Comparison of ENCODE assay signal across 11 mouse cellular contexts in the genomic region with DNA sequence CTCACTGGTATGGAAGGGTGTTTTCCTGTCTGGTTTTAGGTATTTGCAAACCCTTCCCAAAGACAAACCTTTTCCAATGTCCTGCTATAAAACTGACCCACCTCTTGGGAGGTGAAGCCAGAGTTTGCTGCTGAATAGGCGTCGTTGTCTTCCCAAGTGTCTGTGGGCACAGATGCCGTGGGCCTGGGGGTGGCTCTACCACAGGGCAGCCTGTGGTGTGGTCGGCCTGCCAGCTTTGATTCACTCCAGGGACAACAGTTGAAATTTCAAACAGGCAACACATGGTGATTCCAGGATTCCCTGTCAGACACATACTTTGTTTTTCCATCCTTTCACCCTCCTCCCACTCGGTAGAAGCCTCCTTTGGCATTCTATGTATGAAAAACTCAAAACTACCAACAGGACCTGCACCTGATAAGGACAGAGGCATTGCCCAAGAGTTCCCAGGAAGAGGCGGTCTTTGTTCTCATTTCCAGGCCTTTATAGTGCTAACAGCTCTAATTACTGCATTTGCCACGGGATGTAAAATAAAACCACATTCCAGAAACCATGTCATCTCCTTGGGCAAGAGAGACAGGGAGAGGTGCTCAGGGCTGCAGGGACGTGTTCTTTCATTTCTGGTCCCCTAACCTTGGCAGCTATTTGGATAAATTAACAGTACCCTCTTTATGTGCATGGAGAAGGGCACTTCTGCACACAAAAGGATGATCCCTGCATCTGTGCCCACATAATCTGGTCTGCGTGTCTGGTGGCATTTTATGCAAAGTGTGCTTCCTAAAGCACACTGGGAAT. TPM values are rescaled to one million over a fixed set of nuclear protein-coding genes. Genes with fewer than 3 reads are reported as not detected.
A peak's percentile ranks its signal among the peaks of the same experiment; 100 is the strongest.
DNase-seq lines count a peak whose midpoint lies in the region; ATAC-seq and TF ChIP-seq lines count a peak whose summit lies in the region.
"Had no signal": no experiment of that assay in that cellular context is flagged by ENCODE, and none has a peak within 500 bp of the region (broad histone marks: within the 10 kb centered on the region; RNA-seq: fewer than 3 reads in every experiment).

No protein-coding gene starts in this region.

- no peaks in the 10 kb centered on the region for H3K79me2 ChIP-seq in myocyte (ENCODE audit: control insufficient read depth, insufficient read depth)

- peak overlapping the region; percentile 67; the same call in 1 of the 2 replicates for H3K27ac ChIP-seq in forebrain, embryonic 12.5 days
- no peak overlapping the region for H3K27ac ChIP-seq in forebrain, embryonic 16.5 days (ENCODE audit: low read length)
- peak overlapping the region; percentile 44 for H3K27ac ChIP-seq in forebrain, embryonic 13.5 days

- H3K4me1 ChIP-seq in forebrain, embryonic 12.5 days, result peaks cover 19% of the 10 kb centered on the region
- H3K4me1 ChIP-seq in forebrain, embryonic 16.5 days (replicated peaks; ENCODE audit: control insufficient read depth, insufficient read depth, low read length), result peaks cover 5% of the 10 kb centered on the region; the same call in 1 of the 2 replicates
- peaks cover 18% of the 10 kb centered on the region for H3K4me1 ChIP-seq in forebrain, embryonic 13.5 days

- no peak overlapping the region for H3K4me3 ChIP-seq in forebrain, embryonic 12.5 days (replicated peaks)
- no peak overlapping the region for H3K4me3 ChIP-seq in forebrain, embryonic 16.5 days (replicated peaks; ENCODE audit: low read length)
- no peak overlapping the region for H3K4me3 ChIP-seq in forebrain, embryonic 13.5 days
- no peak overlapping the region for H3K4me3 ChIP-seq in myocyte

- no peak for TF ChIP-seq POLR2A in myocyte (IDR thresholded peaks at IDR 0.05; ENCODE audit: insufficient read length, low read depth)

- no peak overlapping the region for H3K4me2 ChIP-seq in forebrain, embryonic 12.5 days
- no peak overlapping the region for H3K4me2 ChIP-seq in forebrain, embryonic 16.5 days (ENCODE audit: low read length)
- no peak overlapping the region for H3K4me2 ChIP-seq in forebrain, embryonic 13.5 days
- peak overlapping the region; percentile 70 for H3K4me2 ChIP-seq in myocyte (ENCODE audit: low read depth)

- H3K9ac ChIP-seq in forebrain, embryonic 12.5 days, result no peak overlapping the region
- H3K9ac ChIP-seq in forebrain, embryonic 16.5 days (replicated peaks; ENCODE audit: low read depth, low read length), result no peak overlapping the region
- no peak overlapping the region for H3K9ac ChIP-seq in forebrain, embryonic 13.5 days

- H3K27me3 ChIP-seq in forebrain, embryonic 12.5 days, result no peaks in the 10 kb centered on the region
- no peaks in the 10 kb centered on the region for H3K27me3 ChIP-seq in forebrain, embryonic 16.5 days (replicated peaks; ENCODE audit: control insufficient read depth, insufficient read depth, low read length)
- H3K27me3 ChIP-seq in forebrain, embryonic 13.5 days, result no peaks in the 10 kb centered on the region
- H3K27me3 ChIP-seq in myocyte (ENCODE audit: control insufficient read depth, insufficient read depth, insufficient read length), result no peaks in the 10 kb centered on the region

- no peak overlapping the region for H3ac ChIP-seq in myocyte (ENCODE audit: control insufficient read depth, insufficient read length)

- no peak for ATAC-seq in forebrain, embryonic 12.5 days (ENCODE audit: low FRiP score)
- ATAC-seq in forebrain, embryonic 16.5 days, result no peak
- ATAC-seq in forebrain, embryonic 13.5 days, result no peak; the same call in 1 of the 2 replicates

- H3K9me3 ChIP-seq in forebrain, embryonic 12.5 days, result no peaks in the 10 kb centered on the region
- no peaks in the 10 kb centered on the region for H3K9me3 ChIP-seq in forebrain, embryonic 16.5 days (ENCODE audit: control insufficient read depth, low read length)
- no peaks in the 10 kb centered on the region for H3K9me3 ChIP-seq in forebrain, embryonic 13.5 days (replicated peaks)

- WGBS in forebrain, embryonic 12.5 days, result 54% methylated on average over 9 of the region's 9 CpGs
- 39% methylated on average over 9 of the region's 9 CpGs for WGBS in forebrain, embryonic 16.5 days
- 48% methylated on average over 9 of the region's 9 CpGs for WGBS in forebrain, embryonic 13.5 days

- H3K36me3 ChIP-seq in forebrain, embryonic 12.5 days (replicated peaks), result no peaks in the 10 kb centered on the region; the same call in 1 of the 2 replicates
- no peaks in the 10 kb centered on the region for H3K36me3 ChIP-seq in forebrain, embryonic 16.5 days (ENCODE audit: control insufficient read depth, insufficient read depth)
- H3K36me3 ChIP-seq in forebrain, embryonic 13.5 days (ENCODE audit: poor library complexity, severe bottlenecking), result no peaks in the 10 kb centered on the region
- no peaks in the 10 kb centered on the region for H3K36me3 ChIP-seq in myocyte (ENCODE audit: control insufficient read depth, insufficient read depth)

- peak; percentile 18 to 22 for DNase-seq in layer of hippocampus, postnatal 10 days (ENCODE audit: low spot score in 2 of 2)
- DNase-seq in layer of hippocampus, postnatal 14 days (ENCODE audit: low spot score in 2 of 2), result no peak
- no peak for DNase-seq in c-Kit-positive CD71-positive TER-119-positive erythroid progenitor cells, embryonic 14.5 days (ENCODE audit: low spot score)
- DNase-seq in cerebellum, postnatal 4 days (ENCODE audit: low spot score in 2 of 2), result no peak
- DNase-seq: adrenal gland, postnatal 10 days; cerebellum, adult 11-12 months; gastrocnemius, postnatal 10 days had no signal

TF ChIP-seq in myocyte, 11 proteins besides CTCF, POLR2A, EP300 and RAD21:
- TF ChIP-seq MYOD1 (IDR thresholded peaks at IDR 0.05; ENCODE audit: control insufficient read depth in 1 of 3, insufficient read length in 2 of 3, low read depth in 2 of 3), result peak in 2 of 3 experiments; percentile 58 to 73
- TF ChIP-seq USF1 (IDR thresholded peaks at IDR 0.05; ENCODE audit: low read depth), result no peak
- TF ChIP-seq TCF3 (IDR thresholded peaks at IDR 0.05; ENCODE audit: insufficient read length, low read depth), result peak; percentile 62
- peak in 2 of 3 experiments; percentile 78 to 94 for TF ChIP-seq MYOG (IDR thresholded peaks at IDR 0.05; ENCODE audit: control insufficient read depth in 1 of 3, insufficient read depth in 1 of 3, insufficient read length in 2 of 3, low read depth in 2 of 3)
- peak; percentile 71; the same call in 1 of the 2 replicates for TF ChIP-seq CEBPB (IDR thresholded peaks at IDR 0.05; ENCODE audit: insufficient read depth, poor library complexity, severe bottlenecking)
- no peak for TF ChIP-seq SRF (IDR thresholded peaks at IDR 0.05; ENCODE audit: control insufficient read depth, insufficient read length, low read depth)

RNA-seq across cellular contexts. Expression of a gene that starts 10.1 kb away (rescaled TPM):
- polyA plus RNA-seq in forebrain, embryonic 12.5 days (2016; fragmentation: Nextera tagmentation; extraction: Ambion mirVana), result 11.9 and 12.0 TPM in 2 replicates
- 4.7 and 6.3 TPM in 2 replicates for polyA plus RNA-seq in forebrain, embryonic 16.5 days (2015; fragmentation: Nextera tagmentation; extraction: Ambion mirVana)
- 10 to 100 TPM; 10.8 to 11.0 TPM for total RNA-seq in layer of hippocampus, postnatal 10 days (2021)
- 10 to 100 TPM; 10.7 to 11.6 TPM for total RNA-seq in layer of hippocampus, postnatal 14 days (2021)
- 6.6 and 7.2 TPM in 2 replicates for polyA plus RNA-seq in forebrain, embryonic 13.5 days (2015; fragmentation: Nextera tagmentation; extraction: Ambion mirVana)
- 79.3 TPM for polyA plus RNA-seq in myocyte (2012; fragmentation: generic; extraction: Trizol)

Comparison
In these comparisons a context has a peak if more than half of its experiments do, and no peak if none do; other contexts are left out.
1. DNase-seq: peak in layer of hippocampus, postnatal 10 days (2 of 2); none in layer of hippocampus, postnatal 14 days (0 of 2), c-Kit-positive CD71-positive TER-119-positive erythroid progenitor cells, embryonic 14.5 days (single experiment) and cerebellum, postnatal 4 days (0 of 2).